Mouse (Mus musculus) testis, adult 2 months (tissue): Measurements from ENCODE around the gene Fzd7.

Experiments used
- CTCF ChIP-seq: fragments of 200-500 bp; IDR thresholded peaks from 2 replicates; pipeline ENCODE4 v1.5.1; 2012; ENCODE audit warnings: low read depth, mild to moderate bottlenecking, inconsistent platforms, low read length, moderate library complexity; ENCODE audit not compliant: control insufficient read depth, insufficient read depth, insufficient replicate concordance
- POLR2A ChIP-seq: fragments of 200-500 bp; IDR thresholded peaks from 2 replicates; pipeline ENCODE4 v1.6.1; 2012; ENCODE audit warnings: low read depth, mild to moderate bottlenecking, inconsistent platforms, low read length, moderate library complexity; ENCODE audit not compliant: control insufficient read depth

DNA sequence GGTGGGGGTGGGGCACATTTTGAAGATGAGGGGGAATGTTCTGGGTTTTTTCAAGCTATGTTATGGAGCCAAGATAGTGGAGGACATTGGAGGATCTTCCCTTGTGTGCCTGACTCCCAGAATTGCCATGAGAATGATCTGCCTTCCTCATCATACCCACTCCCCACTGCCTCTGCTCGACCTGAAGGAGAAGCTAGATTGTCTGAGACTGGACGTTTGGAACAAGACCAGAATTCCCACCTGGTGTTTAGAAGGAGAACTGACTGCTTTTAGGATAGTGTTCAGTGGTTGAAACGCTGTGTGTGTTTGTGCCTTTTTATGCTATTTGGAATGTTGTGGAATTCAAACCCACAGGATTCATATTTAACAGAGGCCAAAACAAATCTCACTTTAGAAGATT is 42.5 kb downstream of the Fzd7 start:
- TF ChIP-seq CTCF (no peak), POLR2A (no peak)
